Mouse (Mus musculus) C2C12 (cell line): Measurements from ENCODE around the gene Pfn2.

Source experiments
- CTCF ChIP-seq: IDR thresholded peaks from one replicate; pipeline ENCODE4 v1.5.1; 2011; ENCODE audit not compliant: control insufficient read depth, insufficient read depth, insufficient read length
- MAX ChIP-seq: IDR thresholded peaks from one replicate; pipeline ENCODE4 v1.6.1; 2011; ENCODE audit warnings: mild to moderate bottlenecking, control low read depth
- USF1 ChIP-seq: IDR thresholded peaks from one replicate; pipeline ENCODE4 v1.6.1; 2011; ENCODE audit warnings: low read depth, mild to moderate bottlenecking, control low read depth, moderate library complexity

GRCm38 (mm10) chr3:57843775-57844174, 4.1 kb downstream of the Pfn2 start:
- TF ChIP-seq CTCF, result no peak
- no peak for TF ChIP-seq USF1
- TF ChIP-seq MAX, result no peak
